Mouse (Mus musculus) B cell, adult 62 days (primary cell): ENCODE data around the gene Gm49378. TPM values are rescaled to one million over a fixed set of nuclear protein-coding genes. Genes with fewer than 3 reads are reported as not detected.

Experiments used
- total RNA-seq: library from RNA; stranded (reverse); gene quantifications from 4 replicates; pipeline ENCODE4 v1.2.4, GENCODE M21; 2023

Gene Gm49378
- total RNA-seq, result 3.3 to 4.7 TPM (median 4.4 TPM) in 3 of 4 replicates, not detected in the other

GRCm38 (mm10) chr14:55637795-55638194 is at the start of gene Gm49378:
Gm49378 (minus strand) TSS chr14:55637895.

GRCm38 (mm10) chr14:55681160-55682117 is 43.7 kb upstream of the Gm49378 start, which contains the start of gene Tinf2:
Tinf2 (minus strand) TSS chr14:55681820.

GRCm38 (mm10) chr14:55671833-55672740 is 34.4 kb upstream of the Gm49378 start, which contains the start of the genes Gmpr2 and Nedd8:
Gmpr2 (plus strand) TSS chr14:55671941.
Nedd8 (minus strand) TSS chr14:55672124.

GRCm38 (mm10) chr14:55659960-55660573 is 22.4 kb upstream of the Gm49378 start, which contains the start of gene Mdp1:
Mdp1 (minus strand) TSS chr14:55660508.

GRCm38 (mm10) chr14:55649884-55650283 is 12.2 kb upstream of the Gm49378 start, which contains the start of gene Tssk4:
Tssk4 (plus strand) TSS chr14:55650184.

GRCm38 (mm10) chr14:55643060-55643907 is 5.6 kb upstream of the Gm49378 start, which contains the start of gene Tm9sf1:
Tm9sf1 (minus strand) TSS chr14:55643806.

GRCm38 (mm10) chr14:55635523-55636007 is 2.1 kb downstream of the Gm49378 start, which contains the start of gene Ipo4:
Ipo4 (minus strand) TSS chr14:55635957.

GRCm38 (mm10) chr14:55617822-55618221 is 19.9 kb downstream of the Gm49378 start, which contains the start of gene Rec8:
Rec8 (plus strand) TSS chr14:55618037.

GRCm38 (mm10) chr14:55603271-55603632 is 34.4 kb downstream of the Gm49378 start, which contains the start of gene Irf9:
Irf9 (plus strand) TSS chr14:55603571.

GRCm38 (mm10) chr14:55591331-55591891 is 46.3 kb downstream of the Gm49378 start, which contains the start of gene Rnf31:
Rnf31 (plus strand) TSS chr14:55591708.

GRCm38 (mm10) chr14:55590748-55591330 is 46.9 kb downstream of the Gm49378 start, which contains the start of gene Psme2:
Psme2 (minus strand) TSS chr14:55591113.

GRCm38 (mm10) chr14:55584702-55585565 is 52.8 kb downstream of the Gm49378 start, which contains the start of gene Emc9:
Emc9 (minus strand) TSS chr14:55585302.

Other genes with a start within 250 kb of the Gm49378 start
- gene Dhrs4, start 159.1 kb downstream of the Gm49378 start, total RNA-seq, result 22.2 to 26.4 TPM (median 24.7 TPM) in 4 replicates
- 3.8 to 11.8 TPM (median 4.8 TPM) in 4 replicates for gene Carmil3, start 147.2 kb downstream of the Gm49378 start, total RNA-seq
- gene Cpne6, start 127.5 kb downstream of the Gm49378 start, total RNA-seq, result not detected in 4 replicates
- not detected in 4 replicates for gene Nrl, start 112.9 kb downstream of the Gm49378 start, total RNA-seq
- gene Pck2, start 97.6 kb downstream of the Gm49378 start, total RNA-seq, result 43.4 to 51.1 TPM (median 49.0 TPM) in 4 replicates
- gene Dcaf11, start 77.9 kb downstream of the Gm49378 start, total RNA-seq, result 84.9 to 91.3 TPM (median 86.3 TPM) in 4 replicates
- gene A730061H03Rik, start 77.5 kb downstream of the Gm49378 start, total RNA-seq, result 6.2 to 9.8 TPM (median 7.2 TPM) in 4 replicates
- not detected in 4 replicates for gene Fitm1, start 62.3 kb downstream of the Gm49378 start, total RNA-seq
- gene Psme1, start 59.8 kb downstream of the Gm49378 start, total RNA-seq, result 234 to 255 TPM (median 248 TPM) in 4 replicates
- gene Emc9, start 52.6 kb downstream of the Gm49378 start, total RNA-seq, result 3.7 to 6.1 TPM (median 5.3 TPM) in 4 replicates
- gene Psme2, start 46.8 kb downstream of the Gm49378 start, total RNA-seq, result 273 to 323 TPM (median 304 TPM) in 4 replicates
- gene Rnf31, start 46.2 kb downstream of the Gm49378 start, total RNA-seq, result 94.6 to 97.8 TPM (median 96.3 TPM) in 4 replicates
- 83.5 to 105 TPM (median 99.2 TPM) in 4 replicates for gene Irf9, start 34.3 kb downstream of the Gm49378 start, total RNA-seq
- 0.79 to 1.5 TPM (median 1.0 TPM) in 4 replicates for gene Rec8, start 19.9 kb downstream of the Gm49378 start, total RNA-seq
- 56.3 to 62.2 TPM (median 58.4 TPM) in 4 replicates for gene Ipo4, start 1.9 kb downstream of the Gm49378 start, total RNA-seq
- gene Tm9sf1, start 5.9 kb upstream of the Gm49378 start, total RNA-seq, result 38.2 to 51.1 TPM (median 44.8 TPM) in 4 replicates
- 2.3 to 2.6 TPM (median 2.5 TPM) in 4 replicates for gene Tssk4, start 12.3 kb upstream of the Gm49378 start, total RNA-seq
- 42.5 to 45.6 TPM (median 42.9 TPM) in 4 replicates for gene Mdp1, start 22.6 kb upstream of the Gm49378 start, total RNA-seq
- 18.2 to 28.2 TPM (median 22.1 TPM) in 4 replicates for gene Gmpr2, start 34.0 kb upstream of the Gm49378 start, total RNA-seq
- 168 to 193 TPM (median 180 TPM) in 4 replicates for gene Nedd8, start 34.2 kb upstream of the Gm49378 start, total RNA-seq
- 164 to 172 TPM (median 166 TPM) in 4 replicates for gene Tinf2, start 43.9 kb upstream of the Gm49378 start, total RNA-seq
- 1.2 to 2.3 TPM (median 1.8 TPM) in 4 replicates for gene Tgm1, start 76.0 kb upstream of the Gm49378 start, total RNA-seq
- gene Rabggta, start 84.4 kb upstream of the Gm49378 start, total RNA-seq, result 78.7 to 86.9 TPM (median 83.5 TPM) in 4 replicates
- gene Dhrs1, start 107.8 kb upstream of the Gm49378 start, total RNA-seq, result 29.7 to 33.0 TPM (median 31.4 TPM) in 4 replicates
- gene Nop9, start 107.8 kb upstream of the Gm49378 start, total RNA-seq, result 29.6 to 35.0 TPM (median 33.4 TPM) in 4 replicates
- not detected in 4 replicates for gene Cideb, start 120.6 kb upstream of the Gm49378 start, total RNA-seq
- 0.19 to 0.83 TPM (median 0.33 TPM) in 4 replicates for gene Ltb4r2, start 123.5 kb upstream of the Gm49378 start, total RNA-seq
- gene Ltb4r1, start 128.1 kb upstream of the Gm49378 start, total RNA-seq, result not detected in 4 replicates
- 0.53 to 1.6 TPM (median 0.60 TPM) in 3 of 4 replicates, not detected in the other for gene Adcy4, start 146.2 kb upstream of the Gm49378 start, total RNA-seq
- gene Ripk3, start 151.0 kb upstream of the Gm49378 start, total RNA-seq, result 84.2 to 93.2 TPM (median 86.6 TPM) in 4 replicates
- not detected in 4 replicates for gene Nfatc4, start 185.2 kb upstream of the Gm49378 start, total RNA-seq
- gene Nynrin, start 216.1 kb upstream of the Gm49378 start, total RNA-seq, result 0.06 TPM in 1 of 4 replicates, not detected in the others
- not detected in 4 replicates for gene Cbln3, start 246.5 kb upstream of the Gm49378 start, total RNA-seq
- gene Khnyn, start 247.1 kb upstream of the Gm49378 start, total RNA-seq, result 101 TPM in 4 replicates